Mouse (Mus musculus): Measurements from ENCODE around the gene Baiap2l1. TPM values are rescaled to one million over a fixed set of nuclear protein-coding genes. Genes with fewer than 3 reads are reported as not detected.

Gene Baiap2l1
- total RNA-seq, 2 experiments from 2014 or later, result 3.7 to 6.8 TPM

DNA sequence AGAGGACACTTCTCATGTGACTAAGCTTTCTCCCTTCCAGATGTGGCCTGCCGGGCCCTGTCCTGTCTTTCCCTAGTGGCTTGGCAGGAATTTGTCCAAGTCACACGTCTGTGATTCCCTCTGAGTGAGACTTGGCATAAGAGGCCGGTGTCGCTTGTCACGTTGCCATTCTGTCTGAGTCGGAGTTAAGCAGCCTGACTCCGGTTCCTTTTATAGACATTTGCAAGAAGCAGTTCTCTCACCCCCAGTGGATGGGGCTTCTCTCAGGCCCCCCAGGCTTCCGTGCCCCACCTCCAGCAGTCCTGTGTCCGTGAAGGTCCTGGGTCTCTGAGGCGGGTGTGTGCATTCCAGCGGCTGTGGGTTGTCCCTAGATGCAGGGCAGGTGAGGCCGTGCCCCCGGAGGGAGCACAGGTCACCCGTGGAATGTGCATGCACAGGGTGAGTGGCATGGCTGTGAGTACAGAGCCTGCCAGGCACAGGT, 99.7 kb downstream of the Baiap2l1 start:
- peak; percentile 83 for DNase-seq

DNA sequence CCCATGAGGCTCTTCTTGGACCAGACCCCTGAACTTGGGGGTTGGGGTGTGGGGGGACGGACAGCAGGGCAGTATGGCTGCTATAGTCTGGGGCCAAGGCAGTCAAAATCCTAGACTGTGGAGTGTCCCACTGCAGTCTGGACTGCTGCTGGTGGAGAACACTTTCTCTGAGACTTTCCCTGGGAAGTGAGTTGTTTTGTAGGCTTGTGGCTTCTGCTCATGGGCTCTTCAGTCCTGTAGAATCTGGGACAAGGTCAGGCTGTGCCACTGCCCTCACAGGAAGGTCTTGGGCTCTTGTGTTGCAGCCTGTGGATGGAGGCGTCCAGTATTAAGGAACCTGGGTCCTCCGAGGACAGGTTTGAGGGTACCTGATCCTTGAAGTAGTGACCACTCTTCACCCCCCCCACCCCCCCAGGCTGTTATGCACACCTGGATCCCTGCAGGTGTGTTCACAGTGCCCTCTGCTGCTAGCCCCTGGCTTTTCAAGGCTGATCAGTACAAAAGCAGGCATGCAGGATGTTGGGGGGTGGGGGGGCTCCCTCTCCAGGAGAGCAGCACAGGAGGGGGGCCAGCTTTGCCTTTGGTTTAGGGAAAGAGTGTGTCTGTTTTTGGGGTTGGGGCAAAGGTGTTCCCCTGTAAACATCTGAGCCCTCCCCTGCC, 100.3 kb downstream of the Baiap2l1 start:
- peak; percentile 51 for DNase-seq

DNA sequence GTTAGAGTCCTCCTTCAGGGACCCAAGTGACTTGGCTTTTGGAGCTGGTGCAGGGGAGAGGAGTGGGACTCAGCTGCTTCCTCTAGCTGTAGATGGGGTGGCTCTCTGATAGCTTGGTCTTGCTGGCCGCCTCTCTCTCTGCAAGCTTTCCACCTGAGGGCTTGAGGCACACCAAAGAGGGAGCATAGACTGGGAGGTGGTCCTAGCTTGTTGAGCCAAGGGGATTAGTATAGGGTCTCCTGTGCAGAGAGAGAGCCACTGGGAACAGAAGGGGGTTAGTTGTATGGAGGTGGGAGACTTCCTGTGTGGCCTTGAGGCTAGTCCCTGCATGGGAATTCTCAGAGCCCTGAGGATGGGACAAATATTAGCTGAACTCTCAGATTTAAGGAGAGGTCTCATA, 101.0 kb downstream of the Baiap2l1 start:
- DNase-seq, result no peak

DNA sequence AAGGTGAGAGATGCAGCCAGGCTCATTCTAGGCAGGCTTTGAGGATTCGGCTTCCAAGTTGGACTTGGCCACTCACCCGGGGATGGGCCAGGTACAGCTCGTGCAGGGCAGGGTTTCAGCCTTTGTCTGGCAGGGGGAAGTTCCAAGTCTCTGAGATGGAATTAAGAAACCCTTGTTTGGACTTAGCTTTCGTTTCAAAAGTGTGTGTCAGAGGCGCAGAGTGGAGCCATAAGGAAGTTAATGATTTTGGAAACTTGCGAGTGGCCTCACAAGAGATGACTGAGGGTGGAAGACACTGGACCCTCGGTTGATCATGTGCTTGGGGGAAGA, 101.4 kb downstream of the Baiap2l1 start:
- DNase-seq, result peak; percentile 49

DNA sequence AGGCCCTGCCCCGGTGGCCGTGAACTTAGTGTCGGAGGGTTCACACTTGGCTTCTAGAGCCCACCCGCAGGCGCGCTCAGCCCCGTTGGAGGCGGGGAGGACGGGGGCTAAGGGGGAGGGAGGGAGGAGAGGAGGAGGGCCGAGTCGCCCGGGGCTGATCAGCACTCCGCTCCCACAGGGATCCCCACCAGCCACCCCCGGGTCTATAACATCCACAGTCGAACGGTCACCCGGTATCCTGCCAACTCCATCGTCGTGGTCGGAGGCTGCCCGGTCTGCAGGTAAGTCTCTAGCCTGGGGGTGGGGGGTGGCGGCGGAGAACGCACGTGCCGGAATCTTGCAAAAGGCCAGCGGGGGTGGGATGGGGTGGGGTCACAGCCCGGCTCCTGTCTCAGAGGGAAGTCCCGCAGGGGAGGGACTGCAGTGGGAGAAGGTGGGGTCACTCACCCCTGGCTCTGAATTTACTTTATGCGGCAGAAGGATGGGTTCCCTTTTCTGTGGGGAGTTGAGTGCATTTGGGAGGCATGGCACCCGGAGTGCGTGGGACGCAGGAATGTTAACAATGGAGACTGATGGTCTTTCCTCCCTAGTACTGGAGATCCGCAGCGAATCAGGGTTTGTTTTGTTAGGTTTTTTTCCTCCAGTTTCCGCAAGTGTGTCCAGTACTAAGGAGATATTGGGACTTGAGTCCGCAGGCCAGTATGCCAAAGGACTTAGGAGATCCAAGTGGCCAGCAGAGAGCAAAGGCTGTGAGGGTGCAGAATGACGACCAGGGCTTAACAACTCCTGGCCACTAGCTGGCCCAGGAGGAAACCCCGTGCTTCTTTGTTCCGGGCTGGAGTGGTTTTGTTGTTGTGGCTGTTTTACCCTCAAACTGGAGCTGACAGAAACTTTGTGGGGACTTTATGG, 102.0 kb downstream of the Baiap2l1 start:
- peak; percentile 70 for DNase-seq

DNA sequence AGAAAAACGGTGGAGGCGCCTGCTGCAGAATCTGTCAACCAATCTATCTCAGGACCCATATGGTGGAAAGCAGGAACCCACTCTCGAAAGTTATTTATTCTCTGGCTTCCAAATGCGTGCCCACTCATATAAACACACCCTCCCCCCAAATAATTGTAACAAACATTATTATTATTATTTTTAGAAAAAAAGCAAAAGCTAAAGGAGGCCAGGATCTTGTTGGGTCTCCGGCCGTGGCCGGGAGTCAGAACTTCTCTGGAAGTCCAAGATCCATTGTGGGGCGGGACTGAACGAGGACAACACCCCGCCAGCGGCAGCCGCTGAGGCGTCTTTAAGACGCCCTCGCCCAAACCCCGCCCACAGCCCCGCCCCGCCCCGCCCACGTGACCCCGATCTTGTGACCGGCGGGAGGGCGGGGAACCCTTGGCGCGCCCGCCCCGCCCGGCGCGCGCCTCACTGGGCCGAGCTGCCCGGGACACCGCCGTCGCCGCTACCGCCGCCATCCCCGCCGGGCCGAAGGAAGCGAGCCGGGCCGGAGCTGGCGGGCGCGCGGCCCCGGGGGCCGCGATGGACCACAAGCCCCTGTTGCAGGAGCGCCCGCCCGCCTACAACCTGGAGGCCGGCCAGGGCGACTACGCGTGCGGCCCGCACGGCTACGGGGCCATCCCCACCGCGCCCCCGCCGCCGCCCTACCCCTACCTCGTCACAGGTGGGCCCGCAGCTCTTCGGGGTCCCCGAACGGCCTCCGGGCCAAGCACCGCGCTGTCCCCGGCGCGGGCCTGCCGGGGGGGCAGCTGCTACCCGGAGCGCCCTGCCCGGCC, 102.9 kb downstream of the Baiap2l1 start:
- peak; percentile 93 for DNase-seq

DNA sequence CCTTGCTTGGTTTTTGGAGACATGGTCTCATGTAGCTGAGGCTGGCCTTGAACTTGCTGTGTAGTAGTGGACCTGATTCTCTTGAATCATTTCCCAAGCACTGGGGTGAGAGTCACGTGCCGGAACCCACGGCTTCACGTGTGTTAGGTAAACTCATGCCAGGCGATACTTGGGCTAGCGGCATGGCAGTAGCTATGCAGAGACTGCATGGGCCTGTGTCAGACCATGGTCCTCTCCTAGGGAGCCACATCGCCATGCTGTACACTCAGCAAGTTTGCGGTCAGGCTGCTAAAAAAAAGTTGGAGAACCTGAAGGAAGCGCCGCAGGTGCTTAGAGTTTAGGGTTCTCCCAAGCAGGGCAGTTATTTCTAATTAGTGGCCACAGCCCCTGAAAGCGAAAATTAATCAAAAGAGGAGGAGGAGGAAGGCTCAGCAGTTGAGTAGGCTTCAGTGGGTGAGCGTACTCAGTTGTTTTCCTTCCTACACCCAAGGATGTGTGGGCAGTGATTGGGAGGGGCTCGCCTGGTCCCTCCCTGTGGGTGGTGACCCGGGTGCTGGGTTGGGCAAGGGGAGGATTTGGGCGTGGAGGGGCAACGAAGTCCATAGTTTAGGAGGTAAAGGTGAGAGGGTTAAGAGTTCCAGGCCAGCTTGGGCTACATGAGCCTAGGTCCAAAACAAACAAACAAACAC, 103.6 kb downstream of the Baiap2l1 start:
- DNase-seq, result peak; percentile 86

DNA sequence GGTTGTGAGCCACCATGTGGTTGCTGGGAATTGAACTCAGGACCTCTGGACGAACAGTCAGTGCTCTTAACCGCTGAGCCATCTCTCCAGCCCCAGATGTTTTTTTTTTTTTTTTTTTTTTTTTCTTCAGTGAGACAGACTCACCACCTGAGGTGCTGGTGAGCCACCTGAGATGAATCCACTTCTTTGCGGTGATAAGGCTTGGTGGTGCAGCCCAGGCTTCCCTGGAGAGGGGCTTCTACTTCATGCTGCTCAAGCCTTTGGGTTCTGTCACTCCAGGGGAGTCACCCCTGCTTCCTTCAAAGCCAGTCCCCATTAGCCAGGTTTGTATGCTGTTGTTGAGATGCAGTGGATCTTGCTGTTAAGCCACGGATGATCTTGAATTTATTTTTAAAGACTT, 104.7 kb downstream of the Baiap2l1 start:
- DNase-seq, result no peak

DNA sequence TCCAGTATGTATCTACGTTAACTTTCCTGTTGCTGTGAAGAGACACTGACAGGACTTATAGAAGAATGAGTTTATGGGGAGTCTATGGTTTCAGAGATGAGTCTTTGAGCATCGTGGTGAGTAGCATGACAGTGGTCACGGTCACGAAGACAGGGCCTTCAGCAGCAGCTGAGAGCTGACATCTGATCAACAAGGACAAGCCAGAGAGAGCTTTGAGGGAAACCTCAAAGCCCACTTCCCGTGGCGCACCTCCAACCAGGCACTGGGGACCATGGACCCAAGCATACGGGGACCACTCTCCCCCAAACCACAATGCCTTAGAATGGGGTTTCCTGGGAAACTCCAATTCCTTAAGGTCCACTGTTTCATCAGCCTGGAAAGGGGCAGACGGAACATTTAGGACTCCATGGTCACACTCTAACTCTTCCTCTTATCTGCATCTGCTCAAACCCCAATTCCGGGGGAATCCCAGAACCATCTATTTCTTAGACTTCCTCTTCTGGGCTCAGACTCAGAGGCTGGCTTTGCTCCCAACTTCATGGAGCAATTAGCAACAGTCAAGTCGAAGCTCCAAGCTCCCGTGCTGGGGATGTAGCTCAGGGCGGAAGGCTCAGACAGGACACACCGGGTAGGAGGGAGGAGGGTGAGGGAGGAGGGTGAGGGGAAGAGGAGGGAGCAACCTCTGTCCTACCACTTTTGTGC, 105.9 kb downstream of the Baiap2l1 start:
- DNase-seq, result no peak

DNA sequence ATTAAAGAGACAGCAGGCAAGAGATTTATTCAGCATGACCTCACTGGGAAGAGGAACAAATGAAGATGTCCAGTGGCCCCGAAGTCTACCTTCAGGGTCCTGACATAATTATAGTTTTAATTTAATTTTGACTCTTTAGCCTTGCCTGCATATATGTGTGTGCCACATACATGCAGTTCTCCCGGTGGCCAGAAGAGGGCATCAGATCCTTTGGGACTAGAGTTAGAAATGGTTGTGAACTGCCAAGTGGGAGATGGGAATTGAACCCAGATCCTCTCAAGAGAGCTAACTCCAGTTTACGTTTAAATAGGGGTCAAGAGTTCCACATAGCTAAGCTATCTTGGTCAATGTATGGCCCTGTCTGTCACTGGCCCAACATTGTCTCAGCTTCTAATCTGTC, 108.0 kb downstream of the Baiap2l1 start:
- no peak for DNase-seq

DNA sequence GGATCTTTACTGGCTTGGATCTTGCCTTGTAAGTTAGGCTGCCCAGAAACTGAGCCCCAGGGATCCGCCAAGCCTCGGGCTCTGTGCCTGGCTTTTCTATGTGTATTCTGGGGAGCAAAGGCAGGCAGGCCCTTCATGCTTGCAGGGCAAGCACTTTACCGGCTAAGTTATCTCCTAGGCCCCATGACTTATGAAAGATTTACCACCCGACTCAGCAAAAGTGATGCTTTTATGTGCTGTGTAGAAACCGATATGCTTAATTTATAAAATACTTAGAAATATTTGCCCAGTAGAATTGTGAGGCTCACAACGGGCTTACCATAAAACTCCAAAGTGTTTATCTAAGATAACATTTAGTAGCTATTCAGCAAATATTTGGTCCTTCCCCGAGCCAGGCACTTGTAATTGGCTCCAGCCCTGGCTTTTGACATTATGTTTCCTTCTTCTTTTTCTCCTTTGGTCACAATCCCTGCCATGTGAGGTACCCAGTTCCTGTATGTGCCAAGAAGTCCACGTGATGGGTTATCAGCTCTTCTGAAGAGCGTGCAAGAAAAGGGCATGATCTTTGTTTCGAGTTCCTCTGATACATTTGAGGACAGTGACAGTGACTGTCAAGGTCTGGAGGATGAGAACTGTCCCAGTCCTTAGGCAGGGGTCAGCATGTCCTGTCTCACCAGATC, 109.9 kb downstream of the Baiap2l1 start:
- DNase-seq, result peak; percentile 37

DNA sequence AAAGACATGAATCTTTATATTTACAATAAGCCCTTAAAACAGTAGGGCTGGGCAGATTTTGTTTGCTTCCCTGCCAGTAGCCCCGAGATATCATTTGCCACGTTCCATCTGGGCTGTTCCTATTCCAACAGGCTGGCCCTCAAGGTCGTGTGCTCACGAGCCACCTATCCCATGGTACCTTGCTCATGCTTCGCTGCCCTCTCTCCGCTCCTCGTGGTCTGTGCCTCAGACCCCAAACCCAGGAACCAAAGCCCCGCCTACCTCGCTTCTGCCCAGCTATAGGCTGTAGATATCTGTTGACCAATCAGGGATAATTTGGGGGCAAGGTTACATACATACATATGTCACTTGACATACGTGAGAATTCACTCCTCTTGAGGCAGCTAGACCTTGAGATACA, 110.6 kb downstream of the Baiap2l1 start:
- no peak for DNase-seq

DNA sequence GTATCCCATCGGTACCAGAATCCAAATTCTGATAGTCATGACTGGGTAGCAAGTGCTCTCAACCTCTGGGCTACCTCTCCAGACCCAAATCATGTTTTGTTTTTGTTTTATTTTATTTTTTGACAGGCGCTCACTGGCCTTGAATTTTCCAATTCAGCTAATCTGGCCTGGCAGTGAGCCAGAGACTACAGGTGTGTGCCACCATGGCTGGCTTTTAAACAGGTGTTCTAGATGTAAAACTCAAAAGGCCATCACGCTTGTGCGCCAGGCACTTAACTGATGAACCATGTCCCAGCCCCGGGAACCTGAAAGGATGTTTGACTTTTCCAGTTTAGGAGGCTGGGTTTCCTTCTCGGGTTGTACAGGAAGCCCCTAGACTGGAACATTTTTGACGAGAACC, 111.2 kb downstream of the Baiap2l1 start:
- DNase-seq, result no peak

DNA sequence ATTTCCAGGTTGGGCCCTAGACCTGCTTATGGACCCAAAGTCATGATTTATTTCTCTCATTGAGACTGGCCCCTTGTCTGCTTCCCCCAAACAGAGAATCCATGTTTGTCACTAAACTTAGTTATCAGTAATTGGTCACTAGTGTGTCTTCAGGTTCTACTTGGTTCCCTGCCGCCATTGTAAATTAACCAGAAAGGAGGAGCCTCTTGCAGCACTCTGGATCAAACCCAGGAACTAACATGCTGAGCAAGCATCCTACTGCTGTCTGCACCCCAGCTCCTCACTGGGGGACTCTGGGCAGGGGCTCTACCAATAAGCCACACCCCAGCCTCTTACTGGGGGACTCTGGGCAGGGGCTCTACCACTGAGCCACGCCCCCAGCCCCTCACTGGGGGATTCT, 112.3 kb downstream of the Baiap2l1 start:
- no peak for DNase-seq

DNA sequence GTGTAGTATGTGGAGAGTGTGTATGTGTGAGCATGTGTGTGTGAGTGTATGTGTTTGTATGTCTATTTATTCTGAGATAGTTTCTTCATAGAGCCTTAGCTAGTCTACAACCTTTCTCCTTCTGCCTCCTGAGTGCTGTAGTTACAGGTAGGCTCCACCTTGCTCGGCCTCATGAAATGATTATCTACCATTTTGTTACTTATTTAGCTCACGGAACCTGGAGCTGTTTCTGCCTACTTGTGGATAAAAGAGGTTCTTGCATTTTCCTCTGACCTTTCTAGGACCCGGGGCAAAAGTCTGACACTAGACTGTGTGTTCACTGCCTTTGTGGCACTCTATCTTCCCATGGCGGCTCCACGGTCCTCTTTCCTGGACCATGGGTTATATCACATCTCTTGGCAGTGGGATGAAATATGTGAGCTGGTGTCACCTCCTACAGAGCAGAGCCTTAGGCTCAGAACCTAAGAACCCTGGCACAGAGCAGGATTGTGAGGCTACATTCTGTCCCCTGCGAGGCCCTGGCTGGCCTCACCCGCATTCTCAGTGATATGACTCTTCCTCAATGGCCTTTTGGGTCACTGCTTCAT, 113.9 kb downstream of the Baiap2l1 start, which contains the start of gene Bri3:
TSS of gene Bri3 (plus strand) at position 537 of the 587 bp plus-strand sequence.
- DNase-seq, result no peak

DNA sequence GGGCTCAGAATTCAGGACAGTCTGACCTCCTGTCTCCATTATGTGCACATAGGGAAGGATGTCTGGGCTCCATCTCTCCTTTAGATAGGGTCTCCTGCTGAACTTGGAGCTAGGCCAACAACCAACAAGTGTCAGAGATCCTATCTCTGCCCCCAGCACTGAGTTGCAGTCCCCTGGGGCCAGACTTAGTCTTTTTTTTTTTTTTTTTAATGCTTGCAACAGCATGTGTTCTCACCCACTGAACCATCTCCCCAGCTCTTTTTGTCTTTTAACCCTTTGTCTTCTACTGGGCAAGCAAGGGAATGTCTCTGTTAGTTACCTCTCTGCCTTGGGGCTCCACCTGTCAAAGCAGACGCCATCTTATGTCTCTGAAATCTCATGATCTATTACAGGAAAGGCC, 118.9 kb downstream of the Baiap2l1 start:
- DNase-seq, result no peak

DNA sequence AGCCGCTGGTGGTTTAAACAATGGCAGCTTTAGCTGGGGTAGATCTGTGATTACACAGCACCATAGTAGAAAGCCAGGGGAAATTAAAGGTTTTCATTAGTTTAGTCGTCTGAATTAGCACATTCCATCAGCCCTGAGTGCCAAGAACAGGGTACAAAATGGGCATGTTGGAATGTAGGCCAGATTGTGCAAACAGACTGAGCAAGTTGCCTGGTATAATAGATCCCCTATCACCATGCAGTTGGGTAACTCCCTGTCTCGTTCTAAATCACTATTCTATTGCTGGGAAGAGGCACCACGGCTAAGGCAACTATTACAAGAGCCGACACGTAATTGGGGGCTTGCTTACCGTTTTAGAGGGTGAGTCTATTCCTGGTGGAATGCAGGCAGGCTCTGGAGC, 123.2 kb downstream of the Baiap2l1 start:
- no peak for DNase-seq

DNA sequence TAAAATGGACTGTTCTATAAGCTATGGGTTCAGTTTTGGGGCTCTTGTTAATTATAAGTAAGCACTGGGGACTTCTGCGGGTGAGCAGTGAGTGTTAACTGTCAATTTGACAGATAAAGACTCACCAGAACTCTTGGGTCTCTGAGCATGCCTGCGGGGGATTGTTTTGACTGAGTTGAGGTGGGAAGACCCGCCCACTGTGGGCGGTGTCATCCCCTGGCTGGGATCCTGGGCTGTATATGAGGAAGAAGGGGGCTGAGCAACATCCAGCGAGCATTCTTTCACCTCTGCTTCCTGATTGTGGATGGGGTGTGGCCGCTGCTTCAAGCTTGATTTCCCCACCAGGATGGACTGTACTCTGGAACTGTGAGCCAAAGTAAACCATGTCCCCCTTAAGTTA, 123.7 kb downstream of the Baiap2l1 start:
- no peak for DNase-seq

DNA sequence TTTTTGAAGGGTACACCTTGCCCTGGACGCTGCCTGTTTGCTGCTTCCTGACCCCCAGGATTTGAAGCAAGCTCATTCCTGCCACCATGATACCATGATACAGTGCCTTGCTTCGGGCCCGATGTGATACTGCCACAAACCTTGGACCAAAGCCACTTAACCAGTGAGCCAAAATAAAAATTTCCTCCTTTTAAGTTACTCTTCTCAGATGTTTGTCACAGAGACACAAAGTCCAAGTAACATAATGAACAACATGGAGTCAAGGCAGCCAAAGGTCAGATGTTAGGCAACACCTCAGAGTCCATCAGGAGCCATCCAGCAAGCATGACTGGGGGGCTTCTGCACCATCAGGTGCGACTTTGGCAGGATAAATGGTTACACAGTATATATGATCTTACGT, 125.4 kb downstream of the Baiap2l1 start:
- no peak for DNase-seq

DNA sequence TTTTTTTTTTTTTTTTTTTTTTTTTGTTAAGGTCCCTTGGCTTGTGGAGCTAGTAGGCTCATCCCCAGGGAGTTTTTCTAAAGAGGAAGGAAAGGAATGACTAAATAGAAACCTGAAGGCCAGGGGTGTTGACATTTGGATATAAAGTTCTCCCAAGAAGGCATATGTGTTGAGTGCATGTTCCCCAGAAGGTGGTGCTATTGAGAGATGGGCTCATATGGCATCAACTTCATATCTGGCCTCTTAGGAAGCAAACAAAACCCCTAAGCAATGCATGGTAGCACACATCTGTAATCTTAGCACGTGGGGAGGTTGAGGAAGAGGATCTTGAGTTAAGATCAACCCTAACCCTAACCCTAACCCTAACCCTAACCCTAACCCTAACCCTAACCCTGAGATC, 126.5 kb downstream of the Baiap2l1 start:
- DNase-seq, result no peak

Measured in adrenal gland, postnatal 10 days (tissue).